Mouse (Mus musculus): ENCODE measurements around the gene Nrf1.

Nrf1 gene

GRCm38 (mm10) chr6:30081339-30081738, 33.6 kb downstream of the Nrf1 start:
- DNase-seq = peak in 1 of 2 experiments; percentile 40

- no peak for DNase-seq
Measured at GRCm38 (mm10) chr6:30083307-30083706, 35.5 kb downstream of the Nrf1 start.

GRCm38 (mm10) chr6:30085351-30085750, 37.6 kb downstream of the Nrf1 start:
- DNase-seq = no peak

- DNase-seq = no peak
Measured at GRCm38 (mm10) chr6:30091221-30091620, 43.4 kb downstream of the Nrf1 start.

GRCm38 (mm10) chr6:30092816-30093215, 45.0 kb downstream of the Nrf1 start:
- no peak for DNase-seq

- no peak for DNase-seq
Measured at GRCm38 (mm10) chr6:30101773-30102415, 54.1 kb downstream of the Nrf1 start.

GRCm38 (mm10) chr6:30106091-30106490, 58.3 kb downstream of the Nrf1 start:
- no peak for DNase-seq

- no peak for DNase-seq
Measured at GRCm38 (mm10) chr6:30107456-30107855, 59.7 kb downstream of the Nrf1 start.

- DNase-seq = no peak
Measured at GRCm38 (mm10) chr6:30109820-30110502, 62.2 kb downstream of the Nrf1 start.

GRCm38 (mm10) chr6:30112349-30113132, 64.8 kb downstream of the Nrf1 start:
- no peak for DNase-seq

GRCm38 (mm10) chr6:30114101-30114500, 66.3 kb downstream of the Nrf1 start:
- DNase-seq = no peak

- DNase-seq = no peak
Measured at GRCm38 (mm10) chr6:30121152-30121551, 73.4 kb downstream of the Nrf1 start.

- DNase-seq = no peak
Measured at GRCm38 (mm10) chr6:30121600-30121999, 73.8 kb downstream of the Nrf1 start.

- DNase-seq = no peak
Measured at GRCm38 (mm10) chr6:30123391-30123790, 75.6 kb downstream of the Nrf1 start.

GRCm38 (mm10) chr6:30126060-30126459, 78.3 kb downstream of the Nrf1 start:
- DNase-seq = no peak

GRCm38 (mm10) chr6:30126766-30127165, 79.0 kb downstream of the Nrf1 start:
- no peak for DNase-seq

GRCm38 (mm10) chr6:30132399-30132798, 84.6 kb downstream of the Nrf1 start:
- DNase-seq = no peak

GRCm38 (mm10) chr6:30135590-30135989, 87.8 kb downstream of the Nrf1 start:
- no peak for DNase-seq

- no peak for DNase-seq
Measured at GRCm38 (mm10) chr6:30137227-30137626, 89.4 kb downstream of the Nrf1 start.

GRCm38 (mm10) chr6:30139329-30140045, 91.7 kb downstream of the Nrf1 start:
- no peak for DNase-seq

GRCm38 (mm10) chr6:30143263-30143662, 95.5 kb downstream of the Nrf1 start:
- no peak for DNase-seq

GRCm38 (mm10) chr6:30147058-30147457, 99.3 kb downstream of the Nrf1 start:
- no peak for DNase-seq

GRCm38 (mm10) chr6:30147753-30148152, 100.0 kb downstream of the Nrf1 start:
- DNase-seq = no peak

All from lung, postnatal 4 days (tissue).